Mouse (Mus musculus) lung, adult 18-20 months (tissue): ENCODE measurements around the gene Tcf19.

ENCODE experiments used
- DNase-seq, 2 experiments: peaks; one replicate each; pipeline ENCODE4 v3.0.0; 2022; ENCODE audit warnings: mixed read lengths in 2 of 2

Tcf19 gene

GRCm38 (mm10) chr17:35516652-35517500, at the start of gene Tcf19, which contains the start of gene Cchcr1:
TSS of gene Tcf19 (minus strand) at chr17:35516824.
TSS of gene Cchcr1 (plus strand) at chr17:35517100.
- DNase-seq = peak; percentile 98

DNA sequence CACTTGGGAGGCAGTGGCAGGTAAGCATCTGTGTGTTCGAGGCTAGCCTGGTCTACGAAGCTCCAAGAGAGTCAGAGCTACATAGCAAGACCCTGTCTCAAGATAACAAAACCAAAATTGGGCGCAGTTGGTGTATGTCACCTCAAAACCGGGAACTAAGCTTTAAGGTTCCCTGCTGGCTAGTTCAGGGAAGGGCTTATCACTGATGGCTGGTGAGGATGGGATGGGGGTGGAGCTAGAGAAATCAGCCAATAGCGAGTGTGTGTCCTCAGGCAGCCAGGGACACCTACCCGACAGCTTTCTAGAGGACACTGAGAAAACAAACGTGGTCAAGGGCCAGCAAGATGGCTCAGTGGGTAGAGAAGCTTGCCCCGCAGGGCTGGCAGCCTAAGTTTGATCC, 41.6 kb upstream of the Tcf19 start:
- DNase-seq = no peak

DNA sequence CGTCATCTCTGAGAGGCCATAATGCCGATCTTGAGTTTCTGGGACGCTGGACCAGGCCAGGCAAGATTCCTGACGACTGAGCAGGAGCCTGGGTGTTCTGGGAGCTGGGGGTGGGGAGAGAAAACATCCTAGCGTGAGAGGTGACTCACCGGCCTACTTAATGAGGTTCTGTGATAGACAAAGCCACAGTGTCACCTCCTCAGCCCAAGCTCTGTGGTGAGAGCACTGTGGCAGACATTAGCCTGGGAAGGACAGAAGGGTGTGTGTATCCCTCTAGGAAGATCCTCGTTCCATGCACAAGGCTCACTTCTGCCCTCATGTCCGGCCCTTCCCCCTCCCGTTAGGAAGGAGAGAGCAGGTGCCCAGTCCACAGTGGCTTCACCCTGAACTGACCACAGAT, 40.7 kb upstream of the Tcf19 start:
- peak; percentile 27 to 39 for DNase-seq

DNA sequence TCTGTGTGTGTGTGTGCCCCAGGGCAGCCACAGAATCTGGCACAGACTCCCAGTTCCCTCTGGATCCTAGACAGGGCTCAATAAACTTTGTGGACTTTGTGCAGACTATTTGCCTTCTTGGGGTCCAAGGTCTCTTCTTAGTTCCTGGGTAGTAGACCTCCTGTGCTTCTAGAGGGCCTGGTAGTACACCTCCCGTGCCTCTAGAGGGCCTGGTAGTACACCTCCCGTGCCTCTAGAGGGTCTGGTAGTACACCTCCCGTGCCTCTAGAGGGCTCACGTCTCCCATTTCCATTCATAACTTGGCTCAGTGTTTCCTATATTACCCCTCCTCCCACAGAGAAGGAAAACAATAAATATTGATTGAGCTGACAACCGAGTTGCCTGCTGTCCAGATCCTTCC, 40.2 kb upstream of the Tcf19 start:
- peak; percentile 51 to 70 for DNase-seq

GRCm38 (mm10) chr17:35556186-35556765, 39.7 kb upstream of the Tcf19 start:
- DNase-seq = peak in 1 of 2 experiments; percentile 42

DNA sequence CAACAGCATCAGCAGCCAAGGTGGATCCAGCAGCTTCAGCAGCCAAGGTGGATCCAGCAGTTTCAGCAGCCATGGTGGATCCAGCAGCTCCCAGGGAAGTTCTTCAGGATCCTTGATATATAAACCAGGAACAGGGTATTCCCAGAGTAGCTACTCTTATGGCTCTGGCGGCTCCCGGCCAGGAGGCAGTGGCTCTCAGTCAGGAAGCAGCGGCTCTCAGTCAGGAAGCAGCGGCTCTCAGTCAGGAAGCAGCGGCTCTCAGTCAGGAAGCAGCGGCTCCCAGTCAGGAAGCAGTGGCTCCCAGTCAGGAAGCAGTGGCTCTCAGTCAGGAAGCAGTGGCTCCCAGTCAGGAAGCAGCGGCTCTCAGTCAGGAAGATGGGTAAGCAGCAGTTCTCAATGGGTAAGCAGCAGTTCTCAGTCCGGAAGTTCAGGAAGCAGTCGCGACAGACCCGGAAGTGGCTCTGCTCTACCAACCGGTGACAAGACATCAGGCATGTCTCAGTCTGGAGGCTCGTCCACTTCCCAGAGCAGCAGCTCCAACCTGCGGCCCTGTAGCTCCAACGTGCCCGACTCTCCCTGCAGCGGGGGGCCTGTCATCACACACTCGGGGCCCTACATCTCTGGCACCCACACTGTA, 38.3 kb upstream of the Tcf19 start:
- no peak for DNase-seq

GRCm38 (mm10) chr17:35554321-35554720, 37.7 kb upstream of the Tcf19 start:
- DNase-seq = no peak

GRCm38 (mm10) chr17:35551881-35552414, 35.3 kb upstream of the Tcf19 start, which contains the start of gene Cdsn:
TSS of gene Cdsn (plus strand) at chr17:35552128.
- DNase-seq = no peak

DNA sequence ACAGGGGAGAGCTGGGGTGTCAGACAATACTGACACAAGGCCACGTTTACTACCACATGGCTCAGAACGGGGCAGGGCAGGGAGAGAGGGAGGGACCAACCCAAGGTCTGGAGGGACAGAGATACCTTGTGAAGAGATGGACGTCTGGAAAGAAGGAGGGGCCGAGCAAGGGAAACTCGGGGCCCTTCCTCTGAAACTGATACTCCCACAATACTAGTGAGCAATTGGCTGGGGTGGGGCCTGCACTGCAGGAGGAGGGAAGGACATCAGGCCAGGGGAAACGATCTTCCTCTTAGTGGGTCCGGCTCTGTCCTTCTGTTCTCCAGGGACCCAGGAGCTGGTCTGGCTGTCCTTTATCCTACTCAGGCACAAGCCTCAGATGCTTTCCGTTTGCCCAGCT, 34.2 kb upstream of the Tcf19 start:
- DNase-seq = no peak

- no peak for DNase-seq
These were observed 33.5 kb upstream of the Tcf19 start for GRCm38 (mm10) chr17:35550143-35550494.

DNA sequence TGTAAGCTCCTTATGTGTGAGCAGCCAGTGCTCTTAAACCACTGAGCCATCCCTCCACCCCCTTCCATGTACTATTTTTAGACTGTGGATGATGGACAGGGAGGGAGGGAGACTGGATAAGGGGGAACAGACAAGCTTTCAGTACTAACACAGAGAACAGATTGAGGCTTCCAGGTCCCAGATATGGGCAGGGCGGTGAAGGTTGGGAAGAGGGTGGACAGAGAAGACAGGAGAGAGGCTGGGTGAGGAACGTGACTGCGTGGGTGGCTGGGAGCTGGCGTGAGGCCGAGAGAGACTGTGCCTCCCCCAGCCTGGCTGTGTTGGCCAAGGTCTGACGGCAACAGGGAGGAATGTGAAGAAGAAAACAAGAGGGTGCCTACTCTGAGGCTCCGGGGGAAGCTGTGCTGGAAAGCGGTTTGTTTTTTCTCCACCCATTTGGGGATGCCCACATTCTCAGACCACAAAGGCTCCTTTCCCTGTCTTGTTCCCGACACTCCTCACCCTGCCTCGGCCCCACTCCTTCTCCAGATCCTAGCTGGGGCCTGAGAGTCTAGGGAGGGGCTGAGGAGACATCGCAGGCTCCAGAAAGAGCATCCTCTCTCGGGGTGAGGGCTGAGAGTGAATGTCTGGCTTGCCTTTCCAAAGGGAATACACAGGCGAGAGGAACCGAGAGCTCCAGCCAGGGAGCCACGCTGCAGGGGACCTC, 33.0 kb upstream of the Tcf19 start:
- DNase-seq = peak; percentile 82 to 83

- no peak for DNase-seq
These were observed 32.0 kb upstream of the Tcf19 start for GRCm38 (mm10) chr17:35548636-35549035.

- DNase-seq = no peak
These were observed 30.8 kb upstream of the Tcf19 start for GRCm38 (mm10) chr17:35547465-35547864.

DNA sequence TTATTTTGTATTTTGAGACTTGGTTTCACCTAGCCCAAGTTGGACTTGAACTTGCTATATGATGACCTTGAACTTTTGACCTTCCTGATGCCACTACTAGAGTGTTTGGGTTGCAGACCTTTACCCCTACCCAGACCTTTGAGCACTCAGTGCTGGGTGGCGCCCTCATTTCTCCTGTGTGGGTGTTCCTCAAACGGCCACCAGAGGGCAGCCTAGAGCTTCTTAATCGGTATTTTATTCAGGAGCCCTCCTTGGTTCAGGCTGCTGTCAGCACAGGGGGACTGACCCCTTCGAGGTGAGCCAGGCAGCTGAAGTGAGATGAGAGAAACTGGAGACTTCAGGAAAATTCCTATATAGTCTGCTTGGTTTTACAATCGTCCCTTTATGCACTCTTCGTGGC, 28.1 kb upstream of the Tcf19 start:
- DNase-seq = peak; percentile 39 to 42

DNA sequence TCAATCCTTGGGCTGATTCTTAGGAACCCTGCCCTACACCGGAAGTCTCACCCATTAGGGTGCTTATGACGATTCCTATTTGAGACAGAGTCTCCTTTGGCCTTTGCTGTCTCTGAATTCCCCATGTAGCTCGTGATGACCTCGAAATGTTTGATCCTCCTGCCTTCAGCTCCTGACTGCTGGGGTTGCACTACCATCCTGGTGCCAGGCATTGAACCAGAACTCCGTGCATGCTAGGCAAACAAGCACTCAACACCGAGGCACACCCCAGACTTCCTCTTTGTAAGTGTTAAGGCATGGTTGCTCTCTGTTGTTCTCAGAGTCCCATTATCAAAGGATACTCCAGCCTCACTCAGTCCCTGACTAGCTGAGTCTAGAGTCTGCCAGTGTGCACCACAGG, 27.4 kb upstream of the Tcf19 start:
- no peak for DNase-seq

DNA sequence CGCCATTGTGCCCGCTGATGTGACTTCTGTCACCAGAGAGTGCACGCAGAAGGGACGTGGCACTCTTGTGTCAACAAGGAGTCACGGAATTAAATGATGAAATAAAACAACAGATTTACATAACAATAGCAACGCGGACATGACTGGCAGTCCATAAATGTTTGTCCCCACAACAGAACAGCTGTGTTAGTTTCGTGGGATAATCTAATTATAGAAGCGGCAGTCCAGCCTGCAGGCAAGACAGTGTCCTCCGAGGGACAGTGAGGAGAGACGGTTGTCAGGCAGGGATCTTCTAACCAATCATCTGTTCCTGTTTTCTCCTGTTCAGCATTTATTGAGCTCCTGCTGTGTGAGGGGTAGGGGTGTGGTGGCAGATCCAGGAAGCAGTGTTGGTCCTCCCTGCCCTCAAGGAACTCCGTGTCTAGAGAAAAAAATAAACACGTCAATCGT, 26.8 kb upstream of the Tcf19 start:
- DNase-seq = no peak

GRCm38 (mm10) chr17:35542761-35543411, 26.3 kb upstream of the Tcf19 start:
- no peak for DNase-seq

GRCm38 (mm10) chr17:35539540-35539939, 22.9 kb upstream of the Tcf19 start:
- DNase-seq = no peak

GRCm38 (mm10) chr17:35538476-35538875, 21.9 kb upstream of the Tcf19 start:
- no peak for DNase-seq

- DNase-seq = no peak
These were observed 20.8 kb upstream of the Tcf19 start for GRCm38 (mm10) chr17:35537421-35537820.

DNA sequence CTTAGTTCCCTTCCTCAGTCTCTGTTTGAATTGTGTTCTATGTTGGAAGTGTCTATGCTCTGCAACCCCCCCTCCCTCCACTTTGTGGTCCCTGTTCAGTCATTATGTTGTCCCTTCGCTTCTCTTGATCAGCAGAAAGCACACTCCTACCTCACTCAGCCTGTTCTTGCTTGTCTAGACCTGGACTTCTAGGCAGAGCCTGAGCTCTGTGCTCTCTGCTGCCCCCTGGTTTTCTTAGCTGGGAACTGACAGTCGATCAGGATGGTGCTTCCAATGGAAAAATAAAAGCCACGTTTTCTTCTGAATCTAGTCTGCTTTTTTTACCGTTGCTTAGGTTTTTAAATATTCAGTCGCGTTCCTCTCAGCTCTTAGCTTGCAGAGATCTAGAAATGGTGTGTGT, 17.7 kb upstream of the Tcf19 start:
- DNase-seq = peak; percentile 63 to 70

GRCm38 (mm10) chr17:35532901-35533300, 16.3 kb upstream of the Tcf19 start, which contains the start of gene Psors1c2:
TSS of gene Psors1c2 (plus strand) at chr17:35533201.
- no peak for DNase-seq
